Mouse (Mus musculus): ENCODE results near the gene Cdh5. TPM values are rescaled to one million over a fixed set of nuclear protein-coding genes. Genes with fewer than 3 reads are reported as not detected.

The Cdh5 gene
- polyA plus RNA-seq, 1 experiment from 2014 or later, result 54.6 TPM

DNA sequence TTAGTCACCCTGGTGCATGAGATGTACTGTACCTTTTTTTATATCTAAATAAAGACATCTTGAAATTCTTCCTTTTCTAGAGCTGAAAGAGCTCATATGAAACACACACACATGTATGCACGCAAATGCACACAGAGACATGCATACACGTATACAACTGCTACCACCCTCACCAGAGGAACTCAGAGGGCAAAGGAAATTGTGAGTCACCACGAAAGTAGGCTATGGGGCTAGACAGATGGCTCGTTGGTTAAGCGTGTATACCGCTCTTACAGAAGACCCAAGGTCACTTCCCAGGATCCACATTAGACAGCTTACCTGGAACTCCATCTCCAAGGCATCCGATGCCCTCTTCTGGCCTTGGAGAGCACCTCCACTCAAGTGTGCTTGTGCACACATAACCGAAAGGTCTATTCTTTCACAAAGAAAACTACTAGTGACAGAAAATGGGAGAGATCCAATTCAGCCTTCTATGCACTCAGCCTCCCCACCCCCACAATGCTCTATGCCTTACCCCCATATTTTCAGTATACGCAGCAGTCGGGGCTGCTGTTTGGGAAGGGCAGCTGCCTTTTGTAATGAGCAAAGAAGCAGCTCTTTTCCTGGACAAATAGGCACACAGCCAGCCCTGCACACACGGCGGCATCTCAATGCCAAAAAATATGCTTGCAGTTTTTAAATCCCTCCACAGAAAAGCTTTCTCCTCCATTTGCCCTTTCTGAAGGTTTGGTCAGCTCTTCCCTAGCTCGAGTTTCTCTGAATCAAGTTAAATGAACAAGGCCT lies 43.2 kb downstream of the Cdh5 start:
- Histone ChIP-seq H3K27ac (replicated peaks in 1 of 2; ENCODE audit: control insufficient read depth in 1 of 2, insufficient read depth in 1 of 2, low read depth in 2 of 2, low read length in 2 of 2) (no peak overlapping the region), H3K4me3 (ENCODE audit: control insufficient read depth in 1 of 2, insufficient read depth in 1 of 2, low read depth in 1 of 2, low read length in 2 of 2) (no peak overlapping the region), H3K9me3 (ENCODE audit: control insufficient read depth, low read length) (no peaks in the 10 kb centered on the region), H3K27me3 (ENCODE audit: control insufficient read depth, insufficient read depth, low read length) (no peaks in the 10 kb centered on the region), H3K4me1 (ENCODE audit: control insufficient read depth in 2 of 2, insufficient read depth in 2 of 2, low read length in 2 of 2) (no peaks in the 10 kb centered on the region), H3K9ac (ENCODE audit: low read length) (no peak overlapping the region), H3K36me3 (ENCODE audit: control insufficient read depth, insufficient read depth, low read length) (0 out of 2 replicates have a peak, but pooled peaks cover 10% of the 10 kb centered on the region), H3K4me2 (ENCODE audit: low read length) (no peak overlapping the region)
- ATAC-seq (ENCODE audit: insufficient number of reproducible peaks, insufficient read depth, low FRiP score, low read depth), result no peak
- WGBS, result 75% methylated on average over 13 of the region's 13 CpGs

DNA sequence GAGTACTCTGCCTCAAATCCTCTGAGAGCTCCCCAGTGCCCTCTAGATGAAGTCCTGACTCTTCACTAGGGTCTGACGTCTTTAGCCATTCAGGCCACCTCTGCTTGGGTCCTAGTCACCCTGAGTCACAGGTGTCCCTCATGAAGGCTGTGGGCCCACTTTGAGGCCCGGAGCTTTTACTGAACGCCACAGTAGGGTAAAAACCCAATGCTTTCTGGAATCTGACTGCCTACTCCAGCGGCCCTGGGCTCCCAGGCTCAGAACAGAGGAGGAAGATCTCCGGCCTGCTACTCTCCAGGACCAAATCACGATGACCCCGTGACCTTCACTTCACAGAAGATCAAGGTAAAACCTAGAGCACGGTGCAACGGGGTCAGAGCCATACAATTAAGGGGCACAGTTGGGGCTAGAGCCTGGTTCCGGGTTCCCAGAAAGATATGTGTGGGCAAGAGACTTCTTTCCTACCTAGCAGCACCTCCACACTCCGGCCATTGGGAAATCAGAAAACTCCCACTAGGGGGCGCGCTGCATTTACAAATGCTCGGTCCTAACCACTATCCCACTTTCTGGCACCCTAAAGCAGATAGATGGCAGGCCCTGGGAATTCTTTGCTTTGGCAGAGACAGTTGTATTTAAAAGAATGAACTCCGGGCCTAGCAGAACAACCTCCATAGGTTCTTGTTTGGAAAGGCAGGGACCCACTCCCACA lies 44.7 kb downstream of the Cdh5 start:
- no peaks in the 10 kb centered on the region for H3K27me3 ChIP-seq (ENCODE audit: control insufficient read depth, insufficient read depth, low read length)
- H3K27ac ChIP-seq (replicated peaks in 1 of 2; ENCODE audit: control insufficient read depth in 1 of 2, insufficient read depth in 1 of 2, low read depth in 2 of 2, low read length in 2 of 2), result no peak overlapping the region
- no peak overlapping the region for H3K9ac ChIP-seq (ENCODE audit: low read length)
- peak; percentile 60; the same call in 1 of the 2 replicates for ATAC-seq (ENCODE audit: insufficient number of reproducible peaks, insufficient read depth, low FRiP score, low read depth)
- H3K4me3 ChIP-seq (ENCODE audit: control insufficient read depth in 1 of 2, insufficient read depth in 1 of 2, low read depth in 1 of 2, low read length in 2 of 2), result no peak overlapping the region
- 0 out of 2 replicates have a peak, but pooled peaks cover 1% of the 10 kb centered on the region for H3K36me3 ChIP-seq (ENCODE audit: control insufficient read depth, insufficient read depth, low read length)
- no peaks in the 10 kb centered on the region for H3K9me3 ChIP-seq (ENCODE audit: control insufficient read depth, low read length)
- H3K4me1 ChIP-seq (ENCODE audit: control insufficient read depth in 2 of 2, insufficient read depth in 2 of 2, low read length in 2 of 2), result no peaks in the 10 kb centered on the region
- no peak overlapping the region for H3K4me2 ChIP-seq (ENCODE audit: low read length)
- 29% methylated on average over 15 of the region's 15 CpGs for WGBS

DNA sequence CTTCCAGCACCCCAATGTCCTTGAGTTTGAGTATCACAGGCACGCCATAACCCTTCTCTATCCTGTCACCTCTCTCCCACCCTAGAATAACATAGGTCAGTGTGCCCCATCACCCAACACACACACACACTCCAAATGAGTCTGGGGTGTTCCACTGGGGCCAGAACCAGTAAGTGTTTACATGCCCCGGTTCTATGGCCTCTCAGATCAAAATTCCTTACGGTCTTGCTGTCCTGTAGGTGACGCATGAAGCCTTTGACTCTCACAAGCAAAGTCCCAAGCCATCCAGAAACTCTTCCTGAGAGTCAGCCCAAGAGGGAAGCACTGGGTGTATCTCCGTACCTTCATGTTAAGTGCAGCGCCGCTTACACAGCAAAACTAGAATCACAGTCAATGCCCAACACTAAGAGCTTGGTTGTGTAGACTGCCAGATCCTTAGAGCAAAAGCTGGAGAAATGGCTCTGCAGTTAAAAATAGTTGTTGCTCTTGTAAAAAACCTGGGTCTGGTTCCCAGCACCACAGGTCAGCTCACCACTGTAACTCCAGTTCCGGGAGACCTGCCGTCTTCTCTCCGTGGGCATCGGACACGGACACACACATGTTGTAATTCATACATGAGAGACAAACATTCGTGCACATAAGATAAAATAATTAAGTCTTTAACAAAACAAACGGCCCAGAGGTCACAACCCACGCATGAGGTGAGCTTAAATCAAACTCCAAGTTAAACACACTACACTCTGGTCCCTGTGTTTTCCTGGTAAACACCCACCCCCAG lies 45.5 kb downstream of the Cdh5 start:
- ATAC-seq (ENCODE audit: insufficient number of reproducible peaks, insufficient read depth, low FRiP score, low read depth), result peak; percentile 26; the same call in 1 of the 2 replicates
- no peak overlapping the region for H3K27ac ChIP-seq (replicated peaks in 1 of 2; ENCODE audit: control insufficient read depth in 1 of 2, insufficient read depth in 1 of 2, low read depth in 2 of 2, low read length in 2 of 2)
- 86% methylated on average over 15 of the region's 15 CpGs for WGBS
- no peak overlapping the region for H3K9ac ChIP-seq (ENCODE audit: low read length)
- no peaks in the 10 kb centered on the region for H3K27me3 ChIP-seq (ENCODE audit: control insufficient read depth, insufficient read depth, low read length)
- H3K4me1 ChIP-seq (ENCODE audit: control insufficient read depth in 2 of 2, insufficient read depth in 2 of 2, low read length in 2 of 2), result no peaks in the 10 kb centered on the region
- no peaks in the 10 kb centered on the region for H3K36me3 ChIP-seq (ENCODE audit: control insufficient read depth, insufficient read depth, low read length)
- no peak overlapping the region for H3K4me2 ChIP-seq (ENCODE audit: low read length)
- no peak overlapping the region for H3K4me3 ChIP-seq (ENCODE audit: control insufficient read depth in 1 of 2, insufficient read depth in 1 of 2, low read depth in 1 of 2, low read length in 2 of 2)
- H3K9me3 ChIP-seq (ENCODE audit: control insufficient read depth, low read length), result no peaks in the 10 kb centered on the region

DNA sequence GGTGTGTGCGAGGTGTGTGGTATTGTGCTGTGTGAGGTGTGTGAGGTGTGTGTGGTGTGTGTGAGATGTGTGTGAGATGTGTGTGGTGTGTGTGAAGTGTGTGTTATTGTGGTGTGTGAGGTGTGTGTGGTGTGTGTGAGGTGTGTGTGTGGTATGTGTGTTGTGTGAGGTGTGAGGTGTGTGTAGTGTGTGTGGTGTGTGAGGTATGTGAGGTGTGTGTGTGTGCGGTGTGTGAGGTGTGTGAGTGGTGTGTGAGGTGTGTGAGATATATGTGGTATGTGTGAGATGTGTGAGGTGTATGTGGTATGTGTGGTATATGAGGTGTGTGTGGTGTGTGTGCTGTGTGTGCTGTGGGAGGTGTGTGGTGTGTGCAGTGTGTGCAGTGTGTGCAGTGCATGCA lies 46.5 kb downstream of the Cdh5 start:
- Histone ChIP-seq H3K4me3 (ENCODE audit: control insufficient read depth in 1 of 2, insufficient read depth in 1 of 2, low read depth in 1 of 2, low read length in 2 of 2) (no peak overlapping the region), H3K9ac (ENCODE audit: low read length) (no peak overlapping the region), H3K9me3 (ENCODE audit: control insufficient read depth, low read length) (no peaks in the 10 kb centered on the region), H3K4me1 (ENCODE audit: control insufficient read depth in 2 of 2, insufficient read depth in 2 of 2, low read length in 2 of 2) (no peaks in the 10 kb centered on the region), H3K27ac (replicated peaks in 1 of 2; ENCODE audit: control insufficient read depth in 1 of 2, insufficient read depth in 1 of 2, low read depth in 2 of 2, low read length in 2 of 2) (no peak overlapping the region), H3K4me2 (ENCODE audit: low read length) (no peak overlapping the region), H3K27me3 (ENCODE audit: control insufficient read depth, insufficient read depth, low read length) (no peaks in the 10 kb centered on the region), H3K36me3 (ENCODE audit: control insufficient read depth, insufficient read depth, low read length) (no peaks in the 10 kb centered on the region)
- WGBS, result 88% methylated on average over 2 of the region's 2 CpGs
- no peak for ATAC-seq (ENCODE audit: insufficient number of reproducible peaks, insufficient read depth, low FRiP score, low read depth)

DNA sequence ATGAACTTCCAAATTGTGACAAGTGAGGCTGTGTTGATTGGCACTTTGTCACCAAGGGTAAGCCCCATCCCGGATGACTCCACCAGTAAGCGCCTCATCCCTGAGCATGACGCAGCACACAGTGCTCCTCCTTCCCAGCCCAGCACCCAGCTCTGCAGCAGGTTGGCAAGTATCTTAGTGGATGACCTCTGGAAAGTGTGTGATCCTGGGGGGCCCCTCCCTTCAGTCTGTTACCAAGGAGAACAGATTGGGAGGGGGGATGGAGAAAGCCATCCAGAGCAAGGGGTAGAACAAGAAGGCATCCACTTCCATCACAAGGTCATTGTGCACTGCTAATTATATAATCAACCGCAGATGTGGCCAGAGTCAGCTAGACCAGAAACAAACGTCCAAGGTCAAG lies 59.3 kb downstream of the Cdh5 start:
- WGBS, result 73% methylated on average over 5 of the region's 5 CpGs
- no peaks in the 10 kb centered on the region for H3K27me3 ChIP-seq (ENCODE audit: control insufficient read depth, insufficient read depth, low read length)
- H3K4me3 ChIP-seq (ENCODE audit: control insufficient read depth in 1 of 2, insufficient read depth in 1 of 2, low read depth in 1 of 2, low read length in 2 of 2), result no peak overlapping the region
- H3K9me3 ChIP-seq (ENCODE audit: control insufficient read depth, low read length), result no peaks in the 10 kb centered on the region
- no peak for ATAC-seq (ENCODE audit: insufficient number of reproducible peaks, insufficient read depth, low FRiP score, low read depth)
- H3K36me3 ChIP-seq (ENCODE audit: control insufficient read depth, insufficient read depth, low read length), result no peaks in the 10 kb centered on the region
- H3K9ac ChIP-seq (ENCODE audit: low read length), result no peak overlapping the region
- no peak overlapping the region for H3K4me2 ChIP-seq (ENCODE audit: low read length)
- no peaks in the 10 kb centered on the region for H3K4me1 ChIP-seq (ENCODE audit: control insufficient read depth in 2 of 2, insufficient read depth in 2 of 2, low read length in 2 of 2)
- no peak overlapping the region for H3K27ac ChIP-seq (replicated peaks in 1 of 2; ENCODE audit: control insufficient read depth in 1 of 2, insufficient read depth in 1 of 2, low read depth in 2 of 2, low read length in 2 of 2)

DNA sequence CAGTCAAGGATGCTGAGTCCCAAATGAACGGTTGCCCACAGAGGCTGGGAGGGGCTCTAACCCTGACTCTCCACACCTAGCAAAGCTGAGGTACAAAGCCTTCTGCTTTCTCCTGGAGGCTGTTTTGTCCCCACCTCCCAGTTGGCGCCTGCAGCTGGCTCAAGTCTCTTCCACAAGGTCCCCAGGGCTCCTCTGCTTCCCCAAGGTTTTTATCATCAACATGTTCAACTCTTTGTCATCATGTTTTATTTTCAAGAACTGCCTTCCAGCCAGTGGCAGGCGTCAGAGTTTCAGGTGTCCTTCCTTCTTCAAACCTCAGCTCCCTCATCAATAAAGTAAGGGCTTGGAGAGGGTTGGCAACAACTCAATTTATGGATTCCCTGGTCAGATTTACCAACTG lies 68.0 kb downstream of the Cdh5 start:
- no peaks in the 10 kb centered on the region; a peak in 1 of 4 replicates for H3K4me1 ChIP-seq (ENCODE audit: control insufficient read depth in 2 of 2, insufficient read depth in 2 of 2, low read length in 2 of 2)
- H3K27ac ChIP-seq (replicated peaks in 1 of 2; ENCODE audit: control insufficient read depth in 1 of 2, insufficient read depth in 1 of 2, low read depth in 2 of 2, low read length in 2 of 2), result no peak overlapping the region
- H3K36me3 ChIP-seq (ENCODE audit: control insufficient read depth, insufficient read depth, low read length), result no peaks in the 10 kb centered on the region
- H3K9ac ChIP-seq (ENCODE audit: low read length), result no peak overlapping the region
- no peak for ATAC-seq (ENCODE audit: insufficient number of reproducible peaks, insufficient read depth, low FRiP score, low read depth)
- no peak overlapping the region for H3K4me2 ChIP-seq (ENCODE audit: low read length)
- peaks cover 50% of the 10 kb centered on the region for H3K27me3 ChIP-seq (ENCODE audit: control insufficient read depth, insufficient read depth, low read length)
- no peak overlapping the region for H3K4me3 ChIP-seq (ENCODE audit: control insufficient read depth in 1 of 2, insufficient read depth in 1 of 2, low read depth in 1 of 2, low read length in 2 of 2)
- 72% methylated on average over 3 of the region's 3 CpGs for WGBS
- no peaks in the 10 kb centered on the region for H3K9me3 ChIP-seq (ENCODE audit: control insufficient read depth, low read length)

DNA sequence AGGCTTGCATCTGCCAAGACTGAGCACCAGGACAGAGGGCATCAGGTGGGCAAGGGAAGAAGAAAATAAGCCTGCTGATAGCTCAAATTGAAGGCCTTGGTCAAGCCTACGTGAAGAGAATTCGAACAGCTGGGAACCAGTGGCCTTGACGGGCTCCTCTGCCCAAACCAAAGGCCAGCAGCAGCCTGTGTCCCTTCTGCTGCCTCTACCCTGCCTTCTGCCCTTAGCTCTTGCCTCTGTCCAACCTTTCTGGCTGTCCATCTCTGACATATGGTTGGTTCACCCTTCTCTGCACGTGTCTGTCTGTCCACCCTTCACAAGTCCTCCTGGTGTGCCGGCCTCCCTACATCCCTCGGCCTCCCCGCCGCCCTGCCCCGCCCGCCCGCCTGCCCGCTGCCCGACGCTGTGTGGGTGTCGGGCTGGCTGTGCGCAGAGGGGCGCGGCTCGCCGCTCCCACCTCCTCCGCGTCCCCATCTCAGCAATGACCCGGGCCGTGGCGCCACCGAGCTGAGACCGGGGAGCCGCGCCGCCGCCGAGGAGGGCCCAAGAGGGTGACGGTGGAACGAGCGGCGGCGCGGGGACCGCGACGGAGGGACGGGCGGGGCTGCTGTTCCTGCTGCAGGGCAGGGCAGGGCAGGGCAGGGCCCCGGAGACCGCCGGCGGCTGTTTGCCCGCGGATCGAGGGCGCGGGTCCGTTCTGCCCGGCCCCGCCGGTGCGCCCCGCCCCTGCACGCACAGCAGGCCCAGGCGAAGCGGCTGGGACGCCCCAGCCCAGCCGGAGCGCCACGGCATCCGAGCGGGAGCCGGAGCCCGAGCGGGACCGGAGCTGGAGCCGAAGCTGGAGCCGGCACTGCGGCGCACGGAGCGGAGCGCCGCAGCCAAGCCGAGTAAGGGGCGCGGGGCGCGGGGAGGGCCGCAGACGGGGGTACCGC lies 69.0 kb downstream of the Cdh5 start, which contains the start of gene Bean1:
Gene Bean1, plus strand, starts transcription at position 325 of the 932 bp plus-strand sequence.
- H3K4me3 ChIP-seq (ENCODE audit: control insufficient read depth in 1 of 2, insufficient read depth in 1 of 2, low read depth in 1 of 2, low read length in 2 of 2), result peak within 1 kb of the TSS; percentile 58 to 68
- H3K4me2 ChIP-seq (ENCODE audit: low read length), result peak within 1 kb of the TSS; percentile 97
- peak; percentile 66 for ATAC-seq (ENCODE audit: insufficient number of reproducible peaks, insufficient read depth, low FRiP score, low read depth)
- peak within 1 kb of the TSS; percentile 76 for H3K9ac ChIP-seq (ENCODE audit: low read length)
- H3K9me3 ChIP-seq (ENCODE audit: control insufficient read depth, low read length), result no peaks in the 10 kb centered on the region
- peaks cover 51% of the 10 kb centered on the region for H3K27me3 ChIP-seq (ENCODE audit: control insufficient read depth, insufficient read depth, low read length)
- H3K4me1 ChIP-seq (ENCODE audit: control insufficient read depth in 2 of 2, insufficient read depth in 2 of 2, low read length in 2 of 2), result no peaks in the 10 kb centered on the region; a peak in 1 of 4 replicates
- H3K36me3 ChIP-seq (ENCODE audit: control insufficient read depth, insufficient read depth, low read length), result no peaks in the 10 kb centered on the region
- H3K27ac ChIP-seq (replicated peaks in 1 of 2; ENCODE audit: control insufficient read depth in 1 of 2, insufficient read depth in 1 of 2, low read depth in 2 of 2, low read length in 2 of 2), result no peak within 1 kb of the TSS
- 2% methylated on average over 87 of the region's 87 CpGs for WGBS

Data from heart, embryonic 14.5 days (tissue).